Mouse (Mus musculus): ENCODE results near the gene Kirrel3.

The Kirrel3 gene

DNA sequence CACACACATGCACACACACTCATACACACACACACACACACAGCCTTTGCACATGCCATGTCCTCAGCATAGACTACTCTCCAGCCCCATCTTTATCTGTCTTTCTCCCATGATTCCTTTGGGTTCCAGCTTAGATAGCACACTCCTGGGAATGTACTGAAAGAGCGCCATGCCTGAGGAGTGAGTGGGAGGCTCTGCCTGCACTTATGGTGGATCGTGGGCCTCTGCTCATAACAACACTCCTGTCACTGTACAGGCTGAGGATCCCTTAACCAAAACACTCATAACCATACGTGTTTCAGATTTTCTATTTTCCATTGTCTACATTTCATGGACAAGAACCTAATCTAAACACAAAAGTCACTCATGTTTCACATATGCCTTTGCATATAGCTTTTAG is 398.6 kb downstream of the Kirrel3 start:
- DNase-seq (ENCODE audit: low read depth, low spot score) = no peak

DNA sequence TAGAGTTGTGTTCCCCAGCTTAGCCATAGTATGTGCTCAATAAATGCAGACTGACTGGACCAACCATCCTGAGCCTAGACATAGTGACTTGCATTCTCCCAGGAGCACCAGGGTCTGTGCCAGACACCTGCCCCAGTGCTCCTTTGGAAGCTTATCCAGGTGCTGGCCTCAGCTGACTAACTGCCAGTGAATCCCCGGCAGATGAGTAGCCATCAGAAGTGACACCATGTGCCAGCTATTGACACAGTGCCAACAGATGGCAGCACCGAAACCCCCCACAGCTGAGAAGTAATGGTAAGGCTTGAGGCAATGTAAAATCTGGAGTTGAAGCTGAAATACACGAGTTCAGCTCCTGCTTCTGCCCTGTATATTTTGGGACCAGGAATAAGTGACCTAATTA is 399.2 kb downstream of the Kirrel3 start:
- no peak for DNase-seq (ENCODE audit: low read depth, low spot score)

DNA sequence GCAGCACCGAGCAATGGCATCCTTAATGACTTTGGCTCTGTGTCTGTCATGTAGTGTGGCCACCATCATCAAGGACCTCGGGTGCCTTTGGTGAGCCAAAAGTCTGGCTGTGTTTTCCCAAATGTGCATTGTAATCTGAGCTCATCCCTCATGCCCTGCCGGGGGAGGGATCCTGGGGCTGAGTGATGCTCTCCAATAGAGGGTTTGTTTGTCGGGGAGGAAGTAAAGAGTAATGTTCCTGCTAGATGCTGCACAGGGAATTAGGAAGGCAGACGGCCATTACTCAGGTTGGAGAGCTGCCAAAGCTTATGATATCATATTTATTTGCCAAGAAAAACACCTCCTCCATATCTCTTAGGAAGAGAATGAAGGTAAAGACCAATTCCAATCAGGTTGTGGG is 401.1 kb downstream of the Kirrel3 start:
- no peak for DNase-seq (ENCODE audit: low read depth, low spot score)

DNA sequence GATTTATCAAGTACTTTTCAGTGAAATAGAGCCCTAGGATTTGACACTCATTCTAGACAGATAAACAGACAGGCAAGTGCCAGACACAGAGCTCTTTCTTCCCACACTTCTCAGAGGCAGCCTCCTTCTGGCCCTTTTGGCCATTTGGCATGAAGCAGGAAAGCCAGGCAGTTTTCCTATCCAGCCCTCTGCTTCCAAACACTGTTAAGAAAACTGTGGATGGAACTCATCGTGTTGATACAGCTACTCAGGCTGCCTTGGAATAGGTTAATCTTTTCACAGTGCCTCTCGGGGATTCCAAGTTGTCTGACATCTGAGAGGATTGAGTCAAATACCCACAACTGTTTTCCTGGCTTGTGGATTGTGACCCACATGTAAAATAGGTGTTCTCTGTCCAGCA is 401.5 kb downstream of the Kirrel3 start:
- no peak for DNase-seq (ENCODE audit: low read depth, low spot score)

DNA sequence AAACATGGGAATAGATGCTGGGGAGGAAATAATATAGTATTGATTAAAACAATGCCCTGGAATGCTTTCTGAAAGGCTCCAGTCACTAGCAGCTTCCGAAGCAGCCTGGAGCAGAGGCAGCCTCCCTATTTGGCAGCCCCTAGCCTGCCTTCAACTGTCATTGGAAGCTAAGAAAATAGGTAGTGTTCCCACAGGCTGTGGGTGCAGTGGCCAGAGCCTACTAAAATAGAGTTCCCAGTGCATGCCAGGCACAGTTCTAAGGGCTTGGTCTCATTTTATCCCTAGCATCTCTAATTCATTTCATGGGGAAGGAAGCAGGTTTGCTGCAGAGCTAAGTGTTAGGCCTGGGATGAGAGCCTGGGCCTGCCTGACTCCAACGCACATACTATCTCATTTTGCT is 402.6 kb downstream of the Kirrel3 start:
- DNase-seq (ENCODE audit: low read depth, low spot score) = no peak

DNA sequence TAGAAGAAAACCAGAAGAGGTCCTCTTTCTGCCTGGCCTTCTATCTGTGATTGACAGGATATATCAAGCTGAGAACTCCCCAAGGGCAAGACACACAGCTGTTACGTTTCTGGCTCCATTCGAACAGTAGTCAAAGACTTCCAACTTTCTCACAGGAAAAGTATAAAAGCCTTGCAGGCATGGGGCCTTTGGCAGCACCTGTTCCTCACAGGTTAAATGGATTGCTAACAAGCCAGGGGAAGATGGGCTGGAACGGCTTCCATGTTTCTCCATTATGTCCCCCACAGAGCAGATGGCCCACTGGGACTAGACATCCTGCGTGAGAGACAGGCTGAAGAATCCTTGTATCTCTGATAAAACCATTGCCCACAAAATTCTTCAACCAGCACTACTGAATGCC is 415.5 kb downstream of the Kirrel3 start:
- DNase-seq (ENCODE audit: low read depth, low spot score) = no peak

DNA sequence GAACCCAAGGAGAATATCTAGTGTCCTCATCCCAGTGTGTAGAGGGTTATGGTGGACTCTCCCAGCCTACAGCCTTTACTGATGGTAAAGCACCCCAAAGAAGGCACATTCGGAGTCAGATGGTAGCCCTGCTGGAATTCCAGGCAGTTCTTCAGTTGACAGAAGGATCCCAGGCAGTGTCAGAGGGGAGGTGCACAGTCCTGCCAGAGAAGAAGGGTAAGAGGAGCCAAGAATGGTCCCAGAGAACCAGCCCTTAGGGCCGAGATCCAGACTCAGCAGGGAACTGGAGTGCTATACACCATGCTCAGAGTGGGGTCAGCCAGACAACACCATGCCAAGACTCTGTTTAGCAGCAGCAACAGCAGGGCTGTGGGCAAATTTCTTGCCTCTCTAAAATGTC is 416.2 kb downstream of the Kirrel3 start:
- no peak for DNase-seq (ENCODE audit: low read depth, low spot score)

DNA sequence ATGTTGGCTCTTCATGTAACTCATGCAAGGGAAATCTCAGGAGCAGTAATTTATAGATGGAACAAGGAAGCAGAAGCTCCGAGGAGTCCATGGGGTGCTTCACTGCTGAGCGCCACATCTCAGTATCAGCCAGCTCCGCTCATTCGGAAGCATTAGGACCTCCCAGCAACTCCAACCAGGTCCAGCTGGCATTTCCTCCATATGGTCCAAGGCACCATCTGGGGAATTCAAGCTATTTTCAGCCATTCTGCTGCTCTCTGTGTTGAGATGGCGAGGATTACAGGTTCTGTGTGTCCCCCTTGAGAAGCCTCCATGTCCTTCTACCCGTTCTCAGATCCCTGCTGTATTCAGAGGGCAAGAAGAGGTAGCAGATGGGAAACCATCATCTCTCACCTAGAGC is 419.5 kb downstream of the Kirrel3 start:
- no peak for DNase-seq (ENCODE audit: low read depth, low spot score)

DNA sequence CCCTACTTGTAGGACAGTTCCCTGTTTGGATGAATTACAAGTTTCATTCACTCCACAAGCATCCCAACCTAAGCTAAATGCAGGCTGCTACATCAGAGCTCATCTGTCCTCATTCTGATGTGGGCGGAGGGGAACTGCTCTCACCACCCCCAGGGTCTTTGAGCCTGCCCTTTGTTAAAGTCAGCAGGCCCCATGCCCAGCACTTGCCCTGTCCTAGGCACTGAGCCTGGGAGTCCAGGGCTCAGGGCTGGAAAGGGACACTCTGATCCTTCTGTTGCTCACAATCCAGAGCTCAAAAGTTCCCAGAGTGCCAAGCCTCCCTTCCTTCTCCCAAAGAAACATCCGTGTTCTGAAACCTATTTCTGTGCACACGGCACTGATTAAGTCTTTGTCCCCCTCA is 422.3 kb downstream of the Kirrel3 start:
- DNase-seq (ENCODE audit: low read depth, low spot score) = no peak

DNA sequence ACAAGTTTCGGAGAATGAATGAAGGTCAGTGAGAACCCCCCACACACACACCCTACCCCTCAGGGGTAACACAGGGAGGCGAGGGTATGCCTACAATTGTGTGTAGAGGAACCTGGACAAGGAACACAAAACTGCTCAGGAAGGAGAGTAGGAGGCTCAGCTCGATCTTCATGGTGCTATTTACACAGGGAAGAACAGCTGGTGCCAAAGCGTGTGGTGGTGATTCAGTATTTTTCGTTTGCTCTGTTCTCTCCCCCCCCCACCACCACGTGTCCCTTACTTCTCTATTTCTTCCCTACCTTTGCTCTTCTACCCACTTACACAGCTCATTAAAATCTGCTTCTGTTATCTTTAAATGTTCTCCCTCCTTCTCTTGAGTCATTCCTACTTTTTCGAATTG is 426.1 kb downstream of the Kirrel3 start:
- DNase-seq (ENCODE audit: low read depth, low spot score) = no peak

DNA sequence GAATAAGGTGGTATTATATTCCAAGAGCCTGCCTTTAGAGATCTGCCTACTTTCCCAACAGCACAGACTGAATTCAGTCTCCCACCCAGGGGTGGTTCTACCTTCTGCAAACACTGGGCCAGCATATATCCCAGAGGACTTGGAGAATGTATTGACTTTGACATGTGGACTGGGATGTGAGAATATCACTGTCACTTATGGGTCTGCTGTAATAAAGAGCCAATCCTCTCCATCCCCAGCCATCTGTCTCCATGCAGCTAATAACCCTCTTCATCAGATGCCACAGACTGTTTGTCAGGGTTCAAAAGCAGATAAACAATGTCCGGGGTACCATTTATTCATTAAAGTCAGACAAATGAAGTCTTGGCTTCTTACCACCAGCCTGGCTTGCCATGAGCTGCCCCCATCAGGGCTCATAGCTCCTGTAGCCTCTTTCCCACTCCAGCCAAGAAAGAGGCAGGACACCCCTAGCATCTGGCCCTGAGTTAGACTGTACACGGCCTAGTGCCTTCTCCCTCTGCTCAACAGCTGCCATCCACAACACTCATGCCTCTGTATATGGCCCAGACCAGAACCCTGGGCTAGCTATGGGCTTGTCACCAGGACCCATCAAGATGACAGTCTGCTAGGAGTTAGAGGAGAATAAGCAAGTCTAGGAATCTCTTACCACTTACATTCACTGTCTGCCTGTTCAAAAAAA is 426.7 kb downstream of the Kirrel3 start:
- DNase-seq (ENCODE audit: low read depth, low spot score) = no peak

DNA sequence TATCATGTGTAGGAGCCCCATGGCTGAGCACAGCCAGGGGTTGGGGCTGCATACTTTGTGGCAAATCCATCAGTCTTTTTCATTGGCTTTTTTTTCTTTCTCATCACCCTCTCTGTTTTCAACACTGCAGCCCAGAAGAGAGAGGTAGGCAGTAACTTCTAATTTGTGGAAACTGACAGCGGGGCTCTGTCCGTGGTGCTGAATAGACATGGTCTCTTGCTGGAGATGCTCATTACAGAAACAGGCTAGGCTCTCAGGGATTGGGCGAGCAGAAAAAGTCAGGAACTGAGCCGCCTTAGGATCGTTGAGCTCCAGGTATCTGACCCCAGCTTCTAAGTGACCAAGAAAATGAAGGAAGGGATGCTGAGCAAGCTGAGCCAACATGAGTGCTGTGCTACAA is 427.3 kb downstream of the Kirrel3 start:
- DNase-seq (ENCODE audit: low read depth, low spot score) = no peak

DNA sequence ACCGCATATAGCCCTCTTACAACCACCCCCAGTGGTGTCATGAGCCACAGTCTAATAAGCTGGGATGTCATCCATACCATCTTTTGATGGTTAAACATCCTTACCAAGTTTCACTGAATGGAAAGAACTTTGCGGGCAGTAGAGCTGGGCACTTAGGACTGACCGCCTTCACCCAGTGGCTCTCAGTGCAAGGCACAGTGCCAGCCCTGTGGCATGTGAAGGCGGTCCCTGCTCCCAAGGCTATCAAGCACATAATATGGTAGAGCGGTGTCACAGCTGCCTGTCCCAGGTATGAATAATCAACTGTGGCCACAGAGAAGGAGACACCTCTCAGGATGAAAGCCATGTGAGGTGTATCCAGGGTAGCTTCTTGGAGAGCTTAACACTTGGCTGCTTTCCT is 433.3 kb downstream of the Kirrel3 start:
- DNase-seq (ENCODE audit: low read depth, low spot score) = no peak

DNA sequence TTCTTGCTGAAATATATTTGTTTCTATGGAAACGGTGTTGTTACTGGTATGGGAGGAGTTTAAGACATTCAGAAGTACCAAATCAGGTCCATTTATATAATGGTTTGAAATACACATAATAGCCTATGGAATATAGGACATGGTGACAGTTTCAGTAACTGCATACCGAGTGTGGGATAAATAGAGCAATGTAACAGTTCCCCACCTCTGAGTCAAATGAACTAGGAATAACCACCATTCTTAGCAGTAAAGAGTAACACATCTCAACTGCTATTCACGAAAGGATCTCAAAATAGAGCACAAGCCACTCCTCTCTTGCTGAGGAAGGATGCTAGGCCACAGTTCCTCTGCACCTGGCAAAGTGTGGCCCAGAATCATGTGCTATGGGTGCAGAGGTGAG is 434.4 kb downstream of the Kirrel3 start:
- DNase-seq (ENCODE audit: low read depth, low spot score) = no peak

DNA sequence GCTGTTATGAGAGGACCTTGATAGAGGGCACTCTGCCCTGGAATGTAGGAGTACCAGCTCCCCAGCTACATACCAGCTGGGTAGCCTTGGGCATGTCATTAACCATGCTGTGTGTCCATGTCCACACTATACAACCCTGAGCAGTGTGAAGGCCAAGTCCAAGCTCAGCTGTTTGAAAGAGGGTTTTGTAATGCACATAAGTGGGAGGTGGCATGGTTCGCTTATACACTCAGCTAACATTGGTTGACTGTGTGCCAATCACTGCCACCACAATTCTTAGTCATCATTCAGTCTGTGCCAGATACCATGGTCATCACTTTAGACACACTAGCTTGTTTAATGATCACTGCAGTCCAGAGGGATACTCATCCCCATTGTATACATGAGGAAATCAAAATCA is 436.2 kb downstream of the Kirrel3 start:
- DNase-seq (ENCODE audit: low read depth, low spot score) = no peak

DNA sequence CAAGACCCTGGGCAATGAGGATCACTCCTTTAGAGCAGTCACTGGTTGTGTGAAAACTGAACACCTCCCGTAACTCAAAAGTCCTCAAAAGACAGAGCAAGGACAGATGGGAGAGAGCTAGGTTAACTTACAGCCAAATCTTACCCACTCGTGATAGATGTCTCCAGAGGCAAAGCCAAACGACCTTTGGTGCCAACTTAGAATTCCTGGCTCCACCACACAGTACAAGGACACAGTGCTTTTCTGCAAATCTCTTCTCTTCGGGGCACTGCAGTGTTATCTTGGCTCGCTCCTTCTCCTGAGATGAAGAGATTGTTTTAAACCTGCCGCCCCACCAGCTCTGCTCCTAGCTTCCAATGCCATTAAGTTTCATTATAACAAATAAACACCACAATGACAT is 437.0 kb downstream of the Kirrel3 start:
- no peak for DNase-seq (ENCODE audit: low read depth, low spot score)

DNA sequence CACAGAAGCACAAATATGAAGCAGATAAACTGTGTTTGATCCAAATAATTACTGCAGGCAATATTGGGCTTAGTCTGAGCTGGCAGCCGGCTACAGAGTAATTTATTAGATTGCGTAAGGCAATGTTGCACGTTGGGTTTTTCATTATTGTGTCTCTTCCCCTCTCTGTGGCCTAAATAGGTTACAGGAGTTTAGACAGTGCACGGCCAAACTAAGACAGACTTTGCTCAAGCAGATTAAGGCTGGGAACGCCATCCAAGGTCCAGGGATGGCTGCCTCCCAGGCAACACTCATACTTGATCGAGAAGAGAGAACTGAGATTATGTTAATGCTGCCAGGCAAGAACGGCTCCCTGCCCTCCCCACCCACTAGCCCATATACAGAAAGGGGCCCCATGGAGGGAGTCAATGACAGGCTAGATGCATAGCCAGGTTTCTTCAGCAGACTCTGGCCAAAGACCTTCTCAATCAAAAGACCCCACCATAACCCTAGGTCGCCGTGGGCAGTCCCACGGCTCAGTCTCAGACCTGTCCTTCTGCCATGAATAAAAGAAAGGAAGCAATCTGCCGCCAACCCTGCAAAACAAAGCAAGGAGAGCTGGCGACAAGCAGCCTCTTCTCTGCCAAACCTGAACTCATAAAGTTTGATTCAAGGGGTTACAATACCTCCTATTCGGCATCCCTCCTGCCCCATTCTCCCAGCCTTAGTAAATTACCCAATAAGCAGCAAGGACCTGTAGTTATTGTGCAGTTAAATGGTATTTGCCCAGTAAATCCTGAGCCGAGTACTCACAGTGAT is 437.6 kb downstream of the Kirrel3 start:
- no peak for DNase-seq (ENCODE audit: low read depth, low spot score)

DNA sequence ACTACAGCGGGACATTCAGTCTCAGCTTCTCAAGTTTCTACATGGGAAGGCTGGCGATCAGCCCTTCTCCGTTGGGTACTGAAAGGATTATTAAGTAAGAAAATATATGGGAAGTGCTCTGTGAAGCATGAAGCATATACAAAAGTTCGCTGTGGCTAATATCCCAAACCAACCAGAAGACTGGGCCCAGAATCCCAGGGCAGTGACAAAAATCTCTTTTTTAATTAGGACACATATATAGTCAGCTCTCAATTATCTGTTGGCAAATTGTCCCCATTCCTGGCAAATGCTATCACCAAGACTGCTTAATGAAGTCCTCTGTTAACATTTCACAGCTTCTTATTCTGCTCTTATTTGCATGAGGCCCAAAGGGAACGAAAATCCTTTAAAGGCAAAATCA is 439.9 kb downstream of the Kirrel3 start:
- no peak for DNase-seq (ENCODE audit: low read depth, low spot score)

DNA sequence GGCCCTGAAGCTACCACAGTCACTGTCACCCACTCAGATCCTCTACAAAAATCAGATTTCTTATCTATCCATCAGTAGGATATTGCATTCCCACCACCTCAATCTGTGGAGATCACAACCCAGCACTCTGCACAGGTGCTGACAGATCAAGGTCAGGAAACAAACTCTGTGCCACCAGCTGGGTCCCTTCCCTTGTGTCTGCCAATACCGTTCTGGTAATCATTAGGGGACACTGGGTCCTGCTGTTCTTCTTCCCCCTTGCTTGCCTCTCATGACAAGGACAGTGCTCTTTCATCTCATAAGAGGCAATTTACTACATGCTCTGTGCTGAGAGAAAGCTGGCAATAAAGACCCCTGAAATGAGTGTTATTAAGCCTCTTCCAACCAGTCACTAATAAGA is 444.7 kb downstream of the Kirrel3 start:
- DNase-seq (ENCODE audit: low read depth, low spot score) = no peak

DNA sequence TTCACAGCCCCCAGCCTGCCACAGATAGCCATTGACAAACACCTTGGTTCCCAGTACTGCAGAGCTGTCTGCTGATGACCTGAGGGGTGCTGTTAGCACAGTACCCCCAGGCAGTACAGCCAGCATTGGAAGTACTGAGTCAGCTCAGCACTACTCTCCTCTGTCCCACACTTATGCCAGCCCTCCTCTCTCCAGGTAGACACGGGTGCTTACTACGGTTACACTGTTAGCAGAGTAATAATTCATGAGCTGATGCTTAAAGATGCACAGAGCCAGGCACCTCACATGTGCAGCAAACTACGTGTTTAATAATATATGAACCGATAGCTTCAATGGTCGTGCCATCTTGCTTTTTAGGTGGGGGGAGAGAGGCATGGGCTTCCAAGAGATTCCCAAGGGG is 452.4 kb downstream of the Kirrel3 start:
- no peak for DNase-seq (ENCODE audit: low read depth, low spot score)

DNA sequence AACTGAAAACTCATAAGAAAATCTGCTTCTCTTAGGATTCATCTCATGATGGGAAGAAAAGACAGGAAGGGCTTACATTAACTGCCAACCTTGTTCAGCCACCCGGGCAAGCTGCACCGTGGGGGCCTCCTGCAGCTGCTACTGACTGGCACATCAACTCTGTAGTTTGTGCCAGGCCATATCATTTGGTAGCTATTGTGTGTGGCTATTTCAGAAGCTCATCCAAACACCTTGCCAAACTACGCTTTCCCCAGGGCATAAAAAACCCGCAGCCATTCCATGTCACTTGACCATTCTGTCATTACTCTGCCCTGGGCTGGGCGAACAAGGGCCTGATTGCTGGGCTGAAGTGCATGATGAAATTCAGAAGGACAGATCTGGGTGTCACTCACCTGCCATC is 453.9 kb downstream of the Kirrel3 start:
- DNase-seq (ENCODE audit: low read depth, low spot score) = no peak

DNA sequence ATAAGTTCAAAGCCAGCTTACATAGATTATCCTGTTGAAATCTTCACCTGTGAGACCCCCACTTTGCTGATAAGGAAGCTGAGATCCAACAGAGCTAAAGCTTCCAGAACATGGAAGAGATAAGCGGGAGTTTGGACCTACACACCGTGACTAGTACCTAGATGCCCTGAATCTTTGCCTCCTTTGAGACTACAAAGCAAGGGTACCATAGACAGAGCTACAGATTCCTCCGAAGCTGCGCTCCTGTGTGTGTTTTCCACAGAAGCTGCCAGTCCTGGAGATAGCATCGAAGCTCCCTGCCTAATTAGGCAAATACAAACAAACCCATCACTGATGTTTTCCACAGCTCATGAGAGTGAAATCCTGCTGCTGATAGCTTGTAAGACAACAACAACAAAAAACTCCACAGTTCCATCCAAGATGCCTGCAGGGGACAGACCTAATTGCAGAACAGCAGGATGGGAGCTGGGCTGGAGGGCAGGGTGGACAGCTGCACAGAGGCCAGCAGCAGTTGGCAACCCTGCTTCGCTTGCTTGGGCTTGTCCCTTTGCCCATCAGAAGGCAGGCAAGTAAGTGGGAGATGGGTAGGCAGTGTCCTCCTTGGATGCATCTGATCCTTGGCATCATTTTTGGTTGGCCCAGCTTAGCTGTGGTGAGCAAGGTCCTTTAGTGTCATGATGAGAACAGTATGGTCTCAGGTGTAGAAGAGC is 456.6 kb downstream of the Kirrel3 start:
- DNase-seq (ENCODE audit: low read depth, low spot score) = no peak

DNA sequence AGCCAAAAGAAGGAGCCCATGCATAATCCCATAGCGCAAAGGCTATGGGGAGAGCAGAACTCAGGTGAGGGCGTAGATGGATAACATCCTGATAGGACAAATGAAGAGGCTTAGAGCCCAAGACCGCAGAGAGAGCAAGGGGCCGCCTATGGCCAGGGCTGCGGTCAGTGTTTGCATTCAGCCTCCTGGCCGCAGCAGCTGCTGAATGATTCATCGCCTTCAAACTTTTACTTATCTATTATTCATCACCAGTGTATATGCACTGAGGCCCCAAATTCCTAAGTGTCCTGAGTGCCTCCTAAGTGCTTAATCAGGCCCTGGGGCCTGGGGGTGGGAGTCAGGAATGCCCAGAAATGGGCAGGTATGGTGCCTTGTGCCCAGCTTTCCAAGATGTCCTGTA is 457.3 kb downstream of the Kirrel3 start:
- no peak for DNase-seq (ENCODE audit: low read depth, low spot score)
